Mouse (Mus musculus) embryonic fibroblast, embryonic 13.5 days (primary cell): Measurements from ENCODE around the gene Tmem33.

ENCODE experiments used
- CTCF ChIP-seq: IDR thresholded peaks from 2 replicates; pipeline ENCODE4 v1.5.1; 2011; ENCODE audit warnings: mild to moderate bottlenecking, control low read depth, low read length, moderate library complexity, borderline replicate concordance; ENCODE audit not compliant: insufficient read depth
- POLR2A ChIP-seq: IDR thresholded peaks from 2 replicates; pipeline ENCODE4 v1.6.1; 2011; ENCODE audit warnings: low read depth, mild to moderate bottlenecking, control low read depth, low read length, moderate library complexity

DNA sequence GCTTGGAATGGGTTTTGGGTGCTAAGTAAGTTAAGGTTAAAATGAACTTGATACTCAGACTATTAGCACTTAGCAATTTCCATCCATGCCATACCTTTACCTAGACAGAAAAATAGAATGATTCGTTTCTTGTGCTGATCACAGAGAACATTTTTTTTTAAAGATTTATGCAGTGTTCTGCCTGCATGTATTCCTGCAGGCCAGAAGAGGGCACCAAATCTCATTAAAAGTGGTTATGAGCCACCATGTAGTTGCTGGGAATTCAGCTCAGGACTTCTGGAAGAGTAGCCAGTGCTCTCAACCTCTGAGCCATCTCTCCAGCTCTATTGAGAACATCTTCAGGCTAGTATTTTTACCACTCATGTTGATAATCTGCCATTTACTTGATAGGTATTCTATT lies 5.7 kb downstream of the Tmem33 start:
- TF ChIP-seq CTCF (no peak), POLR2A (no peak)
